Mouse (Mus musculus): ENCODE data around the gene Col1a1.

GRCm38 (mm10) chr11:94994947-94995772 lies 59.1 kb downstream of the Col1a1 start:
- TF ChIP-seq CTCF (IDR thresholded peaks at IDR 0.05; ENCODE audit: low read depth), result no peak
- TF ChIP-seq EP300 (IDR thresholded peaks at IDR 0.05; ENCODE audit: low read depth), result no peak
